Mouse (Mus musculus) embryonic facial prominence, embryonic 14.5 days (tissue): ENCODE data around the gene Arhgef18. TPM values are rescaled to one million over a fixed set of nuclear protein-coding genes. Genes with fewer than 3 reads are reported as not detected.

Experiments used
- ATAC-seq: fragments of 200-750 bp; cut with Nextera tagmentation; 2 replicates; pipeline ENCODE4 v1.8.0; 2017; ENCODE audit warnings: low read depth, moderate number of reproducible peaks, moderate TSS enrichment
- DNase-seq: peaks from one replicate; pipeline ENCODE4 v3.0.0-alpha.2; 2015; ENCODE audit warnings: low spot score
- H3K27ac ChIP-seq: fragments of 300-500 bp; sonication (generic); replicated peaks from 2 replicates; pipeline ENCODE4 v1.5.1; 2014; ENCODE audit warnings: low read depth, mild to moderate bottlenecking, low read length, moderate library complexity
- H3K27me3 ChIP-seq: fragments of 300-500 bp; sonication (generic); replicated peaks from 2 replicates; pipeline ENCODE4 v1.6.1; 2014; ENCODE audit warnings: low read length; ENCODE audit not compliant: control insufficient read depth, insufficient read depth
- H3K36me3 ChIP-seq: fragments of 300-500 bp; sonication (generic); 2 replicates; pipeline ENCODE4 v1.6.1; 2014; ENCODE audit warnings: low read length, mixed read lengths; ENCODE audit not compliant: control insufficient read depth, insufficient read depth
- H3K4me1 ChIP-seq: fragments of 300-500 bp; sonication (generic); 2 replicates; pipeline ENCODE4 v1.6.1; 2014; ENCODE audit warnings: antibody characterized with exemption, low read length; ENCODE audit not compliant: control insufficient read depth, insufficient read depth
- H3K4me2 ChIP-seq: fragments of 300-500 bp; sonication (generic); 2 replicates; pipeline ENCODE4 v1.6.1; 2014; ENCODE audit warnings: low read depth, mild to moderate bottlenecking, low read length, moderate library complexity, mixed read lengths
- H3K4me3 ChIP-seq: fragments of 300-500 bp; sonication (generic); 2 replicates; pipeline ENCODE4 v1.5.1; 2014; ENCODE audit warnings: low read depth, mild to moderate bottlenecking, low read length
- H3K9ac ChIP-seq: fragments of 300-500 bp; sonication (generic); 2 replicates; pipeline ENCODE4 v1.6.1; 2014; ENCODE audit warnings: low read depth, mild to moderate bottlenecking, low read length, moderate library complexity, mixed read lengths
- H3K9me3 ChIP-seq: fragments of 300-500 bp; sonication (generic); 2 replicates; pipeline ENCODE4 v1.6.1; 2016; ENCODE audit warnings: low read length; ENCODE audit not compliant: control insufficient read depth
- WGBS: fragments of 180-500 bp; shearing (Covaris S2); extraction: QIAGEN DNeasy Blood & Tissue Kit; methylation state at CpG from one replicate; pipeline ENCODE4 v1.1.7; 2014; 5-methylcytosine and 5-hydroxymethylcytosine counted together
- polyA plus RNA-seq: library from polyadenylated mRNA; unstranded; fragments of >200 nt; fragmentation: Nextera tagmentation; extraction: Ambion mirVana; gene quantifications from 2 replicates; pipeline ENCODE4 v1.2.1, GENCODE M21; 2014

The Arhgef18 gene
- polyA plus RNA-seq, 1 experiment from 2014 or later, result 8.7 TPM

DNA sequence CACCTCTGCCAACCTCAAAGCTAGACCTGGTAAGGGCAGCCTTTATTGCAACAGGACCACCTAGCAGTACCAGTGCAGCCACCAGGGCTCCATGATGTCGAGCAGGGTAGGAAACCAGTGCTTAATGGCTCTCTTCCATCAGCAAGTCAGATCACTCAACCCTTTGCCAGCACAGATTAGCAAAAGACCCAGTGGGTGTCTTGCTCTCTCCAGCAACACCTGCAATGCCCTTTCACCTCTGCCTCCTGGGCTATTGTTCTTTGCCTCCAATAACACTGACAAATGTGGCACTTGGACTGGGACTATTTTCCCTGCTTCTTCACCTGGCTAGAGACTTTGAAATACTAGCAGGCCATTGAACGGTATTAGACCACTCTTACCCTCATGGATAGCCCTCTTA is 56.4 kb downstream of the Arhgef18 start:
- H3K4me2 ChIP-seq, result no peak overlapping the region
- H3K27me3 ChIP-seq, result no peaks in the 10 kb centered on the region
- H3K36me3 ChIP-seq, result peaks cover 76% of the 10 kb centered on the region
- no peak overlapping the region for H3K4me3 ChIP-seq
- ATAC-seq (no peak), DNase-seq (no peak)
- no peaks in the 10 kb centered on the region for H3K9me3 ChIP-seq
- no peak overlapping the region for H3K27ac ChIP-seq
- no peak overlapping the region for H3K9ac ChIP-seq
- 85% methylated on average over 2 of the region's 2 CpGs for WGBS
- no peaks in the 10 kb centered on the region for H3K4me1 ChIP-seq

DNA sequence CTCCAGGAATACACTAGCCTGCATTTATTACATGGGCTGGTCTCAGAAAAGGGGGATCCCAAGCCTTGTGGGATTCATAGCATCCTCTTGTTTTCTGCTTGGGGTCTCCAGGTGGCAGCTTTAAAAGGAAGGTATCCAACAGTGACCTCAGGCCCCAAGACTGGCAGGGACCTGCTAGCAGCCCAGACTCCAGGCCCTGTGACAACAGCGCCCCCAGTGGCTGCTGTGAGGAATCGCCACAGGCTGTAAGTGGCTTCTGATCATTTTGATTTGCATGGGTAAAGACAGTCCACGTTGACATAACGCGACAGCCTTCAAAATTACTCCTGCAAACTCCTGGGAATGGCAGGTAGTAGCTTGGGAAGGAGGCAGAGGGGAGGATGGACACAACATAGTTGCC is 57.9 kb downstream of the Arhgef18 start:
- ATAC-seq (no peak), DNase-seq (peak; percentile 54)
- no peak overlapping the region for H3K27ac ChIP-seq
- H3K9ac ChIP-seq, result no peak overlapping the region
- WGBS, result 32% methylated on average over 5 of the region's 5 CpGs
- H3K4me1 ChIP-seq, result no peaks in the 10 kb centered on the region
- H3K9me3 ChIP-seq, result no peaks in the 10 kb centered on the region
- H3K27me3 ChIP-seq, result no peaks in the 10 kb centered on the region
- H3K36me3 ChIP-seq, result peaks cover 85% of the 10 kb centered on the region
- H3K4me2 ChIP-seq, result no peak overlapping the region
- no peak overlapping the region for H3K4me3 ChIP-seq

GRCm38 (mm10) chr8:3451992-3452391 is 59.2 kb downstream of the Arhgef18 start:
- no peak overlapping the region for H3K4me2 ChIP-seq
- H3K36me3 ChIP-seq, result peaks cover 91% of the 10 kb centered on the region
- no peaks in the 10 kb centered on the region for H3K27me3 ChIP-seq
- no peak for ATAC-seq
- no peak overlapping the region for H3K27ac ChIP-seq
- 96% methylated on average over 25 of the region's 25 CpGs for WGBS
- no peak overlapping the region for H3K4me3 ChIP-seq
- no peaks in the 10 kb centered on the region for H3K4me1 ChIP-seq
- H3K9ac ChIP-seq, result no peak overlapping the region
- H3K9me3 ChIP-seq, result no peaks in the 10 kb centered on the region
- DNase-seq, result no peak

DNA sequence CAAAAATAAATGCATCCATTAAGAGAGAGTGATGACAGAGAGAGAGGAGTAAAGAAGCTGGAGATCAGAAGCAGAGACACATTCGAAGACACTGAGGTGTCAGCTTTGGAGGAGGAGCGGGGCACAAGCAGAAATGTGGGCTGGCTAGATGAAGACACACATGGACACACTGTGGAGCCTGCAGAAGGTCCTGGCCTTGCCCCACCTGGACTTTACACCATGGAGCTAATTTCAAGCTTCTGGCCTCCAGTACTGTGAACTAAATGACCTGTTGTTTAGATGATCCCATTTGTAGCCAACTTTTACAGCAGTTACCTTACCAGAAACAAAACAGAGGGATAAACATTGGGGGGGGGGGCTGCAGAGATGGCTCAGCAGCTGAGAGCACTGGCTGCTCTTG is 70.4 kb downstream of the Arhgef18 start:
- ATAC-seq, result no peak

GRCm38 (mm10) chr8:3464309-3464708 is 71.5 kb downstream of the Arhgef18 start:
- 33% methylated on average over 5 of the region's 5 CpGs for WGBS
- Histone ChIP-seq H3K9me3 (no peaks in the 10 kb centered on the region), H3K9ac (no peak overlapping the region), H3K4me2 (no peak overlapping the region), H3K36me3 (no peaks in the 10 kb centered on the region; the same call in 1 of the 2 replicates), H3K4me3 (no peak overlapping the region), H3K27me3 (no peaks in the 10 kb centered on the region), H3K4me1 (peaks cover 7% of the 10 kb centered on the region; the same call in 1 of the 2 replicates), H3K27ac (no peak overlapping the region)
- DNase-seq (peak; percentile 81), ATAC-seq (peak; percentile 54)

More for the DNA sequence above, 70.4 kb downstream of the Arhgef18 start:
- WGBS, result 85% methylated on average over 2 of the region's 2 CpGs
- peaks cover 7% of the 10 kb centered on the region; the same call in 1 of the 2 replicates for H3K4me1 ChIP-seq
- peaks cover 10% of the 10 kb centered on the region for H3K36me3 ChIP-seq
- H3K27ac ChIP-seq, result no peak overlapping the region
- H3K27me3 ChIP-seq, result no peaks in the 10 kb centered on the region
- H3K4me2 ChIP-seq, result no peak overlapping the region
- H3K9me3 ChIP-seq, result no peaks in the 10 kb centered on the region
- no peak overlapping the region for H3K4me3 ChIP-seq
- DNase-seq, result no peak
- H3K9ac ChIP-seq, result no peak overlapping the region

- ATAC-seq (peak; percentile 92), DNase-seq (peak; percentile 98)
- peak within 1 kb of the TSS; percentile 68 for H3K27ac ChIP-seq
- H3K9ac ChIP-seq, result peak within 1 kb of the TSS; percentile 69
- peaks cover 7% of the 10 kb centered on the region; the same call in 1 of the 2 replicates for H3K4me1 ChIP-seq
- H3K27me3 ChIP-seq, result no peaks in the 10 kb centered on the region
- no peaks in the 10 kb centered on the region; the same call in 1 of the 2 replicates for H3K36me3 ChIP-seq
- peak within 1 kb of the TSS; percentile 72 for H3K4me2 ChIP-seq
- WGBS, result 8% methylated on average over 32 of the region's 32 CpGs
- H3K9me3 ChIP-seq, result no peaks in the 10 kb centered on the region
- peak within 1 kb of the TSS; percentile 49 for H3K4me3 ChIP-seq
Measured at GRCm38 (mm10) chr8:3467006-3467885, 74.4 kb downstream of the Arhgef18 start, which contains the start of gene Pex11g. TSS of gene Pex11g (minus strand) at chr8:3467680.

- WGBS, result 77% methylated on average over 6 of the region's 9 CpGs
- Histone ChIP-seq H3K4me3 (peak overlapping the region; percentile 49), H3K27ac (peak overlapping the region; percentile 68), H3K27me3 (no peaks in the 10 kb centered on the region), H3K36me3 (no peaks in the 10 kb centered on the region; the same call in 1 of the 2 replicates), H3K4me1 (peaks cover 7% of the 10 kb centered on the region; the same call in 1 of the 2 replicates), H3K9ac (peak overlapping the region; percentile 69), H3K4me2 (peak overlapping the region; percentile 72), H3K9me3 (no peaks in the 10 kb centered on the region)
- DNase-seq (no peak), ATAC-seq (no peak; the same call in 1 of the 2 replicates)
Measured at GRCm38 (mm10) chr8:3467886-3468545, 75.2 kb downstream of the Arhgef18 start.

- H3K9me3 ChIP-seq, result no peaks in the 10 kb centered on the region
- H3K4me1 ChIP-seq, result peaks cover 7% of the 10 kb centered on the region; the same call in 1 of the 2 replicates
- H3K9ac ChIP-seq, result no peak overlapping the region
- DNase-seq (no peak), ATAC-seq (no peak)
- H3K27me3 ChIP-seq, result no peaks in the 10 kb centered on the region
- H3K36me3 ChIP-seq, result no peaks in the 10 kb centered on the region
- H3K27ac ChIP-seq, result no peak overlapping the region
- H3K4me3 ChIP-seq, result no peak overlapping the region
- WGBS, result 97% methylated on average over 1 of the region's 1 CpGs
- no peak overlapping the region for H3K4me2 ChIP-seq
Measured at GRCm38 (mm10) chr8:3468838-3469237, 76.0 kb downstream of the Arhgef18 start.
